Mouse (Mus musculus) lung, postnatal 0 days (tissue): ENCODE measurements around the gene Rnf215.
"Not testable (repeated sequence)": the region's sequence is repeated elsewhere in the genome, so short reads cannot be mapped to it uniquely, and the experiment has no call there.

Experiments used
- CTCF ChIP-seq: IDR thresholded peaks from 2 replicates; pipeline ENCODE4 v1.5.1; 2016; ENCODE audit warnings: antibody characterized with exemption, mild to moderate bottlenecking
- EP300 ChIP-seq: IDR thresholded peaks from 2 replicates; pipeline ENCODE4 v1.6.1; 2016; ENCODE audit warnings: antibody characterized with exemption, mild to moderate bottlenecking, control low read depth

- not testable (repeated sequence) for TF ChIP-seq CTCF, EP300
These were observed 27.1 kb upstream of the Rnf215 start for GRCm38 (mm10) chr11:4107901-4108300.
